Mouse (Mus musculus) olfactory bulb, adult 2 months (tissue): ENCODE measurements around the gene Nfe2l1.

ENCODE experiments used
- CTCF ChIP-seq: fragments of 200-500 bp; IDR thresholded peaks from 2 replicates; pipeline ENCODE4 v1.5.1; 2012; ENCODE audit warnings: low read depth, mild to moderate bottlenecking, low read length, moderate library complexity; ENCODE audit not compliant: insufficient read depth
- POLR2A ChIP-seq: fragments of 200-500 bp; IDR thresholded peaks from 2 replicates; pipeline ENCODE4 v1.6.1; 2012; ENCODE audit warnings: mild to moderate bottlenecking, low read depth, low read length, moderate library complexity; ENCODE audit not compliant: insufficient read depth

DNA sequence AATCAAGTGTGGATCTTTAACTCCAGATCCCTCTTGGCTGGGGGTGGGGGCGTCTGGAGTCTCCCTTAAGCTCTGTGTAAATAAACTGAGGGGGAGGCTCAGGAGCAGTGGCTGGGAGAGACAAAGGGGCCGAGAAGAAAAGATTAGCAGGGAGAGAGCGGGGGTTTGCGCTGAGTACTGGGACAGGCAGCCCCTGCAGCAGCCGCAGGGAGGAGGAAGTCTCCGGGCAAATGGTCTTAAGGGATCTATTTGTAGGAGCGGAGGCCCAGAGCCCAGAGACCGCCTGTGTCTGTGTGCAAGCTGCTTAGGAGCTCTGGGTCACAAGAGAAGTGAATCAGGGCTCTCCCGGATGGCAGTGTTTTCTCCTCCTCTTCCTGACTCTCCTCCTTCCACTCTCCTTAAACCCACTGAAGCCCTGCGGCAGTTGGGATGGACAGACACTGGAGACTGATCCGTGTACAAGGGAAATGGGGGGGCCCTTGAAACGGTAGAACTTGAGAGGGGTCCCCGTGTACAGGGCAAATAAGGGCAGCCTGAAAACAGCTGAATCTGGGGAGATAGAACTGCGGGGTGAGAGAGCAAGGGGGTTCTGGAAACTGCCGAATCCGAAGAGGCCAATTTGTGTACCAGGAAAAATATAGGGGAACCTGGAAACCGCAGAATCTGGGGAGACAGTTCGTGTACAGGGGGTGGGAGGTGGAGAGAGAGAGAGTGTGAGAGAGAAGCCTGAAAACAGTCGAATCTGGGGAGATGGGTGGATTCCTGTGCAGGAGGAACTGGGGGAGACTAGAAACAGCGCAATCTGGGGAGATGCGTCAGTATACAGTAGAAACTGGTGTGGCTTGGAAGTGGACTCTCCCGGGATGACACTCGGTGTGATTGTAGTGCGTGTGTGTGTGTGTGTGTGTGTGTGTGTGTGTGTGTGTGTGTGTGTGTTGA, 42.9 kb upstream of the Nfe2l1 start:
- TF ChIP-seq CTCF (no peak), POLR2A (no peak)
